Mouse (Mus musculus): ENCODE results near the gene Stard13.

Stard13 gene

GRCm38 (mm10) chr5:151230427-151230826, 3.2 kb downstream of the Stard13 start:
- no peak for ATAC-seq (ENCODE audit: insufficient number of reproducible peaks, low FRiP score, low TSS enrichment)

GRCm38 (mm10) chr5:151228367-151229005, 5.2 kb downstream of the Stard13 start:
- no peak for ATAC-seq (ENCODE audit: insufficient number of reproducible peaks, low FRiP score, low TSS enrichment)

DNA sequence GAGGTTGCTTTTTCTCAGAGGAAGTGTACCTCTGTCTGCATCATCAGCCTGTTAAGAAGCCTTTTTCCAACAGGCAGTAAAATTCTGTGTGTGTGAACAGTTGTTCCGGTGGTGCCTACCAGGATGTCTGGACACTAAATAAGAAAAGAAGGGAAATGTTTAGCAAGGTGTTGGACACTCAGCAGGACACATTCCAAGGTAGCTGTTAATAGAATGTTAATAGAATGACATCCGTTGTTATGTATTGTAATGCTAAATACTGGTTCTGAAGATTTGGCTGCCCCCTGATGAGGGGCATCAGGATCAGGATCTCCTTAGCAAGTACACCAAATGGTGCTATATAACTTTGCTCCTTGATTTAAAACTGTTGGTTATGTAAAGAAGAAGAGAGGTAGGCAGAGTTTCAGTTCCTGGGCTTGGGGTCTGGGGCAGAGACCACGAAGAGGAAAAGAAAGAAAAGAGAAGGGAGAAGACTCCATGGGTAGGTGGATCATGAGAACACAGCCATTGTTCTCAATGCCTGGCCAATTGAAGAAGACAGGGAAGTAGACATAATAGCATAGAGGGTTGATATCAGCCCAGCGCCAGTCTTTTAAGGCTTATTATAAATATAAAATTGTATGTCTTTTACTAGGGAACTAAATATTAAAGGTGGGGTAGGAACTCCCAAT, 9.8 kb downstream of the Stard13 start:
- no peak for ATAC-seq (ENCODE audit: insufficient number of reproducible peaks, low FRiP score, low TSS enrichment)

GRCm38 (mm10) chr5:151222791-151223190, 10.8 kb downstream of the Stard13 start:
- no peak for ATAC-seq (ENCODE audit: insufficient number of reproducible peaks, low FRiP score, low TSS enrichment)

DNA sequence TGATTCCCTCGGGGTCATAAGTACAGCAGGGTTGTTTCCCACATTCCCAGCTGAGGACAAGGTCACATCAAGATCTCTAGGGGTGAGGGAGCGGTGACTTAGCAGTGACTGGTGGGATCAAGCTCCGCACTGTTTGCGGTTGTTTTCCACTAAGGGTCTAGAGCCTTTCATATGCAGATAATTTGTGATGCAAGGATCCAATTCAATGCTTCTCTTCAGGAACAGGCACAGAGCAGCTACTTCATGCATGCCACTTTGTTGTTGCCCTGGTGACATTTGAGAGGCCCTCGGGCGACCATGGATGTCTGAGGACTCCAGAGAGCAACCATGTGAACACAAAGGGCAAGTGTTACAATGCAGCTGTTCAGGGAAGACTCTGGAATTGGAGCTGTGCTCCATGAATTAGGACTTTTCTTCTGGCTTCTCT, 14.9 kb downstream of the Stard13 start:
- ATAC-seq (ENCODE audit: insufficient number of reproducible peaks, low FRiP score, low TSS enrichment) = no peak

DNA sequence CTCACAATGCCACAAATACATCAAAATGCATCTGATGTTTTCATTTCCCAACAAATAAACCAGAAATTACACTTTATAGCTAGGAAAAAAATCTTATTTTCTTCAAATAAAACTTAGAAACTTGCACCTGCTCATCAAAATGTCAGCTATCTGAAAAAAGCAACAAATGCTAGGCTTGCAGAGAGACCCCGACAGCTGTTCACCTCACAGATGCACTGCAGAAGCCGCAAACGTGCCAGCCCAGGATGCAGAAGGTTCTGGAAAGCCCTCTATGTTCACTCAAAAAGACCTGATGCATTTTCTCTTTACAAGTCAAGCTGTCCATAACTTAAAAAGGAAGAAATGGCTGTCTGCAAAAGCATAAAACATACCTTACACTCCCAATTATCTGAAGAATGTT, 20.5 kb downstream of the Stard13 start:
- no peak for ATAC-seq (ENCODE audit: insufficient number of reproducible peaks, low FRiP score, low TSS enrichment)

DNA sequence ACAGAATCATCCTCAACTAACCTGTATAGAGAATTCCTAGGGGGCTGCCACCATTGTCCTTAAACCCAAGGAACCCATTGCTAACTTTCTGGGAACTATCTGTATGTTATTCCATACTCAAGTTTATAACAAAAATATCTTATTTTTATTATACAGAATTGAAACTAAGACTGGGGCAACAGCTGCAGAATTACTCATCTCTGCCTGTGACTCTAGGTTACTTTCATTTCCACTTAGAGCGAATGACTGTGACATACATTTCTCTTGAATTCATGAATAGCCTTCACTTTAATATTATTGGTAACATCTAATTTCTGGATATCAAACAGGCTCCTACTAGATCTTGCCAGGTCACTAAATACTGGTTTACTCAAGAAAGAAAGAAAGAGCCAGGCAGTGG, 22.8 kb downstream of the Stard13 start:
- no peak for ATAC-seq (ENCODE audit: insufficient number of reproducible peaks, low FRiP score, low TSS enrichment)

DNA sequence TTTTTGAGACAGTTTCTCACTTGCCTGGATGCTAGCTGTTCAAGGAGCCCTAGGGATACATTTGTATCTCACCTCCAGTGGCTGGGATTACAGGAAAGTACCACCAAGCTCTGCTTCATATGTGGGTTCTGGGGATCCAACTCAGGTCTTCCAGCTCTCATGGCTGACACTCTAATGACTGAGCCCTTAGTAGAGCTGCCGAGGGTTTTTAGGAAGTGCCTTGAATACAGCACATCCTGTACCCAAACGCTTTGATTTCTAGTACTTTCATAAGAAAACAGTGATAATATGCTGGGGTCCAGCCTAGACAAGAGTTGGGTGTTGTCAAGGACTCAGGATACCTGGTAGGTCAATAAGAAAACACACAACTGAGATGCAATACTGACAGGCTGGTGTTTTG, 23.6 kb downstream of the Stard13 start:
- ATAC-seq (ENCODE audit: insufficient number of reproducible peaks, low FRiP score, low TSS enrichment) = no peak

GRCm38 (mm10) chr5:151205017-151205416, 28.6 kb downstream of the Stard13 start:
- no peak for ATAC-seq (ENCODE audit: insufficient number of reproducible peaks, low FRiP score, low TSS enrichment)

DNA sequence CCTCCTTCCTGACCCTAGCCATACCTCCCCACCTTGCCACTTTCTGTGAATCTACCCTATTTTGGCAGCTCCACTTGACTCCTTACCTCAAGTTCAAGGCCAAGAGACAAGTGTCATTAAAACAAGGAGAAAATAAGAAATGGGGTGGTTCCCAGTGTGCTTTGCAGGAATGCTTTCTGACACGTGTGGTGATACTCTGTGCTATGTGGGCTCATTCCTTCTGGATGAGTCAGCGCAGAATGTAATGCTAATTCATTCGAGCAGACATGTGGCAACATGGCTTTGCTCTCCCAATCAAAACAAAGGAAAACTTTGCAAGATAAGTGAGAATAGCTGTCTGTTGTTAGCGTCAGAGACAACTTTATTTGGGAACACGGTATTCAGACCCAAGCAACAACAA, 30.7 kb downstream of the Stard13 start:
- ATAC-seq (ENCODE audit: insufficient number of reproducible peaks, low FRiP score, low TSS enrichment) = no peak

DNA sequence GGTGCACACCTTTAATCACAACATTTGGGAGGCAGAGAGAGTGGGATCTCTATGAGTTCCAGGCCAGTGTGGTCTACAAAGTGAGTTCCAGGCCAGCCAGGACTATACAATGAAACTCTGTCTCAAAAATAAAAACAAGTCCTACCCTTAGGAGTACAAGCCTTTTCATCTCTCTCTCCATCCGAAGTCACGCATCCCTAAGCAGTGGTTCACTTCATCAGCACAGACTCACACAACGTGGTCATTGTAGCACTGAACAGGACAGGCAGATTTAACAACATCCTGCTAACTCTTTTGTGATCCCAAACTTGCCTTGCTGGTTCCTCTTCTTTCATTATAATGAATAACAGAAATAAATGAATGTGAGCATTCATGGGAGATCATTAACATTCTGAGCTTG, 32.4 kb downstream of the Stard13 start:
- no peak for ATAC-seq (ENCODE audit: insufficient number of reproducible peaks, low FRiP score, low TSS enrichment)

DNA sequence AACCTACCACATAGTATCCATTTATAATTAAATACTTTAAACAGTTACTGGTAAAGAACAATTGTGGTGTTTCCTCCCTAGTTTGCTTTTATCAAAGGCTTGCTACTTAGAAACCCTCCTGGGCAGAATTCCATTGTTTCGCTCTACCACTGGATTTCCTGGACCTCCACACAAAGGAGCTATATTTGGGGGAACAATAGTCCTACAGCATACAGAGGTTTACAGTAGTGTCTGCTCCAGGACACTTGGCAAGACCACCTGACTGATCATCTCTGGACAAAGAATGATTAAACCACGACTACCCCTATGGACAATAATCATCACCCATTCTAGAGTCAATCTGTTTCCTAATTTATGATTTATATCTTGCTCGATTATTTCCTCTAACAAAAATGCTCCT, 34.4 kb downstream of the Stard13 start:
- ATAC-seq (ENCODE audit: insufficient number of reproducible peaks, low FRiP score, low TSS enrichment) = no peak

GRCm38 (mm10) chr5:151196603-151197272, 36.9 kb downstream of the Stard13 start:
- no peak for ATAC-seq (ENCODE audit: insufficient number of reproducible peaks, low FRiP score, low TSS enrichment)

- no peak for ATAC-seq (ENCODE audit: insufficient number of reproducible peaks, low FRiP score, low TSS enrichment)
These were observed 39.6 kb downstream of the Stard13 start for GRCm38 (mm10) chr5:151193885-151194520.

DNA sequence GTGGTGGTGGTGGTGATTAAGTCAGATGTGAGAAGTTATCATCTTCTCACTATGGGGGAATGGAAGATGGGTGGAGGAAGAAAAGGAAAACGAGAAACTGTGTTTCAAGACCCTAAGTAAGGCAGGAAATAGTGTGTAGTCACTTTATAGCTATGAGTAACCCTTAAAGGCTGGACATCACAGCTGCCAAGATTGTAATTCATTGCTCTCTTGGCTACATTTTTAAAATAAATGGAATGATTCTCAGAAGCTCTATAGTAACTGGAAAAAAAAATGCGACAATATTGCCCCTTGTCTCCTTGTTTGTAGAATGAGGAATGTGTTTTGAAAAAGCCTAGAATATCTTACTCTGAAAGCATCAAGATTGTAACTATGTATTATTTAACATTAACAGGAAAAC, 41.4 kb downstream of the Stard13 start:
- no peak for ATAC-seq (ENCODE audit: insufficient number of reproducible peaks, low FRiP score, low TSS enrichment)

- no peak for ATAC-seq (ENCODE audit: insufficient number of reproducible peaks, low FRiP score, low TSS enrichment)
These were observed 42.9 kb downstream of the Stard13 start for GRCm38 (mm10) chr5:151190764-151191163.

GRCm38 (mm10) chr5:151189789-151190378, 43.8 kb downstream of the Stard13 start:
- no peak for ATAC-seq (ENCODE audit: insufficient number of reproducible peaks, low FRiP score, low TSS enrichment)

- no peak for ATAC-seq (ENCODE audit: insufficient number of reproducible peaks, low FRiP score, low TSS enrichment)
These were observed 44.3 kb downstream of the Stard13 start for GRCm38 (mm10) chr5:151189321-151189720.

- ATAC-seq (ENCODE audit: insufficient number of reproducible peaks, low FRiP score, low TSS enrichment) = no peak
These were observed 45.0 kb downstream of the Stard13 start for GRCm38 (mm10) chr5:151188659-151189058.

- no peak for ATAC-seq (ENCODE audit: insufficient number of reproducible peaks, low FRiP score, low TSS enrichment)
These were observed 46.3 kb downstream of the Stard13 start for GRCm38 (mm10) chr5:151187336-151187735.
